Mouse (Mus musculus) ES-E14 (cell line): ENCODE data around the gene Vmn1r209. TPM values are rescaled to one million over a fixed set of nuclear protein-coding genes. Genes with fewer than 3 reads are reported as not detected.
"Not testable (repeated sequence)": the region's sequence is repeated elsewhere in the genome, so short reads cannot be mapped to it uniquely, and the experiment has no call there.

Experiments used
- DNase-seq: peaks from one replicate; pipeline ENCODE4 v3.0.0-alpha.2; 2013; ENCODE audit warnings: low read depth, low spot score
- H3K27ac ChIP-seq: 2 replicates; pipeline ENCODE4 v1.5.1; 2012; ENCODE audit warnings: low read depth, mild to moderate bottlenecking, low read length, moderate library complexity, mixed read lengths; ENCODE audit not compliant: poor library complexity, insufficient read depth, severe bottlenecking
- H3K36me3 ChIP-seq: 2 replicates; pipeline ENCODE4 v1.6.1; 2012; ENCODE audit warnings: mild to moderate bottlenecking, low read length, moderate library complexity, mixed read lengths; ENCODE audit not compliant: control insufficient read depth, poor library complexity, insufficient read depth, severe bottlenecking
- H3K4me1 ChIP-seq, 2 experiments: fragments of 150-350 bp in 1 of 2; sonication (generic) in 1 of 2; 2 replicates each; pipeline ENCODE4 v1.6.1; 2012; ENCODE audit warnings: low read length in 2 of 2, mild to moderate bottlenecking in 1 of 2, mixed read lengths in 1 of 2; ENCODE audit not compliant: control insufficient read depth in 2 of 2, insufficient read depth in 2 of 2, poor library complexity in 1 of 2
- H3K4me3 ChIP-seq, 2 experiments: fragments of 150-350 bp in 1 of 2; sonication (generic) in 1 of 2; 2 replicates each; pipeline ENCODE4 v1.5.1; 2012; ENCODE audit warnings: low read length in 2 of 2, low read depth in 1 of 2, mild to moderate bottlenecking in 1 of 2, mixed read lengths in 1 of 2; ENCODE audit not compliant: insufficient read depth in 1 of 2, poor library complexity in 1 of 2, severe bottlenecking in 1 of 2
- H3K9ac ChIP-seq: 2 replicates; pipeline ENCODE4 v1.6.1; 2012; ENCODE audit warnings: low read depth, mild to moderate bottlenecking, low read length, mixed read lengths; ENCODE audit not compliant: poor library complexity, insufficient read depth, severe bottlenecking
- H3K9me3 ChIP-seq: fragments of 150-350 bp; sonication (generic); 2 replicates; pipeline ENCODE4 v1.6.1; 2012; ENCODE audit warnings: low read depth, mild to moderate bottlenecking, low read length; ENCODE audit not compliant: control insufficient read depth, insufficient read depth
- CHD2 ChIP-seq: IDR thresholded peaks from 2 replicates; pipeline ENCODE4 v1.6.1; 2014; ENCODE audit warnings: mild to moderate bottlenecking, low read depth, low read length, inconsistent platforms
- HCFC1 ChIP-seq: IDR thresholded peaks from 2 replicates; pipeline ENCODE4 v1.6.1; 2012; ENCODE audit warnings: low read length, inconsistent platforms, borderline replicate concordance; ENCODE audit not compliant: insufficient read depth
- MAFK ChIP-seq: IDR thresholded peaks from 2 replicates; pipeline ENCODE4 v1.6.1; 2014; ENCODE audit warnings: mild to moderate bottlenecking, low read depth, low read length, inconsistent platforms; ENCODE audit not compliant: insufficient read depth
- ZC3H11A ChIP-seq: IDR thresholded peaks from 2 replicates; pipeline ENCODE4 v1.6.1; 2012; ENCODE audit warnings: low read depth, mild to moderate bottlenecking, inconsistent platforms, low read length, borderline replicate concordance
- ZNF384 ChIP-seq: IDR thresholded peaks from 2 replicates; pipeline ENCODE4 v1.6.1; 2012; ENCODE audit warnings: low read depth, low read length, inconsistent platforms
- in situ Hi-C, 2 experiments: fragments of 600-800 bp; cut with MboI; formaldehyde crosslinking; loops; one replicate each; pipeline ENCODE4 v1.15.1; 2025; ENCODE audit warnings: low sequenced_read_pairs in 2 of 2, inconsistent platforms in 1 of 2; ENCODE audit not compliant: unreplicated experiment in 2 of 2
- total RNA-seq: library from RNA; depleted of rRNA; stranded (reverse); fragments of 300-350 nt; gene quantifications from 2 replicates; pipeline ENCODE4 v1.2.3, GENCODE M21; 2012

The Vmn1r209 gene
- total RNA-seq, 1 experiment = not detected

GRCm38 (mm10) chr13:22831248-22831647, 21.8 kb upstream of the Vmn1r209 start, which contains the start of gene Vmn1r210:
TSS of gene Vmn1r210 (minus strand) at chr13:22831348.
- Histone ChIP-seq H3K27ac (no peak within 1 kb of the TSS), H3K4me1 (peaks cover under 1 to 3% of the 10 kb centered on the region in 2 experiments; a peak in 1 of 4 replicates), H3K9me3 (no peaks in the 10 kb centered on the region), H3K4me3 (no peak within 1 kb of the TSS), H3K36me3 (no peaks in the 10 kb centered on the region), H3K9ac (no peak within 1 kb of the TSS)
- no peak for DNase-seq
- in situ Hi-C loops = no loop called here
- TF ChIP-seq CHD2 (no peak), HCFC1 (no peak), ZC3H11A (no peak), MAFK (no peak), ZNF384 (no peak)

DNA sequence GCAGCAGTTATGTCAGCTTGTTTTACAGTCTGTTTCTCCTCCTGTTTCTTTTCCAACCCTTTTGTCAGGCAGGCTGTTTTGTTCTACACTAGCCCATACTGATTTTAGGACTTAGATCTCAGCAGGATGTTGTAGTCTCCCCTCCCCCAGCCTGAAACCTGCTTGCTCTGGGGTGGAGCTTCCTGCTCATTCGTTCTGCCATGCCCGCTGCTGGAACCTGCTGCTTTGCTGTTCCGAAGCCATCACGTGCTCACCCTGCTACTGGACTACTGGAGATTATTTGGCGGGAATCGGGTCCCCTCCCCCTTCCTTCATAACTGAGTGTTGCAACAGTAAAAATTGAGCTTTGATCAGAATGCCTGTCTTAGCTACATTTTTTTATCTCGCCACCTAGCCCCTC, 19.9 kb upstream of the Vmn1r209 start:
- H3K9me3 ChIP-seq, H3K4me3 ChIP-seq, H3K27ac ChIP-seq, DNase-seq, H3K9ac ChIP-seq, in situ Hi-C loops, H3K36me3 ChIP-seq, H3K4me1 ChIP-seq: not testable (repeated sequence)

DNA sequence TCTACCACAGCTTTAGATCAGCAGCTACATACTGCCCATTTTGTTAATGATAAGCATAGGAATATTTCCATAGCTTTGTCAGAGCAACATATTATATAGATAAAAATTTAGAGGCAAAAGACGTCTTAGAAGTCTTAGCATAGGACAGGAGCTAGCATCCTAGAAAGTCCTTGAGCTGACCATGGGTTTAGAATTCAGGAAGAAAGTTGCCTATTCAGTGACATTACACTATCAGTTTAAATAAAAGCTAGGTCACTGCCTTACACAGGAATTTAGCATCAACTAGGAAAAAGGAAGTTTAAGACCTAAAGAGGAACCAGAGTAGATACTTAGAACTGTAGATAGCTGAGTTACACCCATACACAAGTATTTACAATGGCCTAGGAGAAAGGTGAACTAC, 12.1 kb upstream of the Vmn1r209 start:
- H3K9ac ChIP-seq, H3K4me3 ChIP-seq, H3K36me3 ChIP-seq, H3K4me1 ChIP-seq, DNase-seq, in situ Hi-C loops, H3K9me3 ChIP-seq, H3K27ac ChIP-seq: not testable (repeated sequence)

- DNase-seq, H3K9ac ChIP-seq, H3K9me3 ChIP-seq, H3K27ac ChIP-seq, H3K4me3 ChIP-seq, in situ Hi-C loops, H3K36me3 ChIP-seq, H3K4me1 ChIP-seq: not testable (repeated sequence)
These were observed 21.4 kb downstream of the Vmn1r209 start for GRCm38 (mm10) chr13:22788096-22788495.

- DNase-seq, H3K9me3 ChIP-seq, in situ Hi-C loops, H3K4me1 ChIP-seq, H3K27ac ChIP-seq, H3K4me3 ChIP-seq, H3K9ac ChIP-seq, H3K36me3 ChIP-seq: not testable (repeated sequence)
These were observed 25.3 kb downstream of the Vmn1r209 start for GRCm38 (mm10) chr13:22784159-22784558.

DNA sequence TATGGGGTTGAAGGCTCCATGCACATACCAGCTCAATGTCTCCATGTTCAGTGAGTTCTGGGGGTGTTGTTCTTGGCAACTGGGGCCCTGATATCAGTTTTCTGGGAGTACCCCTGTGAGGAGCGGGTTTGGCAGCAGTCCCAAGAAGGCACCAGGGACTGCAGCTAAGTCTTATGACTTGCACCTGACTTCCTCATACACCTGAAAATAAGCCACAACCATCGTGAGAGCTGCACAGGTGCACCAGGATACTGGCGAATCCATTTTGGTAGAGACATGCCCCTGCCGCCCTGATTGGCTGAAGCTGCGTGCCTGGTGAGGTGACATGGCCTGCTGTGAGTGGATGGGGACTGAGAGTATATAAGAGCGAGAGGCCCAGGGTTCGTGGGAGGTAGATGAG, 32.2 kb downstream of the Vmn1r209 start, which contains the start of gene Vmn1r208:
Gene Vmn1r208, minus strand, starts transcription at position 101 of the 400 bp plus-strand sequence.
- DNase-seq, H3K27ac ChIP-seq, H3K4me3 ChIP-seq, H3K36me3 ChIP-seq, H3K9ac ChIP-seq, H3K4me1 ChIP-seq, H3K9me3 ChIP-seq, in situ Hi-C loops: not testable (repeated sequence)

- H3K9ac ChIP-seq, H3K4me3 ChIP-seq, in situ Hi-C loops: not testable (repeated sequence)
These were observed 37.9 kb downstream of the Vmn1r209 start for GRCm38 (mm10) chr13:22771592-22771991.

More at GRCm38 (mm10) chr13:22771592-22771991, 37.9 kb downstream of the Vmn1r209 start:
- not testable (repeated sequence) for H3K9me3 ChIP-seq, H3K36me3 ChIP-seq, H3K4me1 ChIP-seq, H3K27ac ChIP-seq
- DNase-seq = peak; percentile 22
